Mouse (Mus musculus) thymus, postnatal 4 days (tissue): ENCODE results near the gene Enkur.
"Not testable (repeated sequence)": the region's sequence is repeated elsewhere in the genome, so short reads cannot be mapped to it uniquely, and the experiment has no call there.

ENCODE experiments used
- DNase-seq: peaks from one replicate; pipeline ENCODE4 v3.0.0; 2021

Gene Enkur

GRCm38 (mm10) chr2:21204912-21205830 lies at the start of gene Enkur, which contains the start of gene Thnsl1:
Gene Enkur, minus strand, starts transcription at chr2:21205365.
Gene Thnsl1, plus strand, starts transcription at chr2:21205724.
- DNase-seq = peak; percentile 100

DNA sequence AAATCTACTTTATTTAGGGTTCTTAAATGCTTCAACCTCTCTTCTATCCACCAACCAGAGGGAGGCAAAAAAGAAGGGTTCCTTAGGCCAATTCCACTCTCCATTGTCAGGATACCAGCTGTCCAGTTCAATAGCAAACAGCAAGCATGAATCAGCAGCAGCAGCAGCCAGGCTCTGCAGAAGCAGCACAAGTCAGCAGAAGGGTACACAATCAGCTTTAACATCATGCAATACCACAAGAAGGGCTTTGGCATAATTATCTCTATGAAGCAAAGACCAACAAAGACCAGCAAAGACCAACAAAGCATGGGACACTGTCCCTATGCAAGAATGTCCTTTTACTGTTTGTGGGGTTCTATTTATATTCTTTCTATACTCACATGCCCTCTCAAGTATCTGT lies 49.1 kb upstream of the Enkur start:
- DNase-seq = no peak

GRCm38 (mm10) chr2:21253644-21254043 lies 48.5 kb upstream of the Enkur start:
- DNase-seq = no peak

DNA sequence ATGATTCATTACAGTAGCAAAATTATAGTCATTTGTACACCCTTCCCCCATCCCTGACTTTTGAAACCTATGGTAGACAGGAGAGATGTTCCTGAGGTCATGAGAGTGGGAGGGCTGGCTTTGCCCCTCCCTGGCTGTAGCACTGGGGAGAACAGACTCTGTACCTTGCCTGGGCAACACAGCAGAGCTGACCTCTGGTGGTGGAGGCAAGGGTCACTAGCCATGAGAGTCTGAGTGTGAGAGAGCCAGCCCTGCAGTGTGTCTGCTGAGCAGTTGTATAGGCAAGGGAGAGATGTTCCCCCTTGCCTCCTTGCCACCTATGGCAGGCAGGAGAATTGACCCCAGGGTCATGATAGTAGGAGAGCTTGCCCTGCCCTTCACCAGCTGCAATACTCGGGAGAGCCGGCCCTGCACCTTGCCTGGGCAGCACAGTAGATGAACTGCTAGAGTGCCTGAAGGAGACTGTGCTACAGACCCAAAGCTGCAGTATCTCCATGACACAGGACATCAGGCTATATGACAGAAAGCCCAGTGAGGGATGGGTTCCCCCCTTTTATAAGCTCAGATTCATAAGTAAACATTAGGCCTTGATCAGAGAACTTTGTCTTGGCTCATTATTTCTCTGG lies 40.4 kb upstream of the Enkur start:
- DNase-seq = no peak

GRCm38 (mm10) chr2:21244986-21245385 lies 39.8 kb upstream of the Enkur start:
- no peak for DNase-seq

- DNase-seq = not testable (repeated sequence)
These were observed 38.9 kb upstream of the Enkur start for GRCm38 (mm10) chr2:21244104-21244503.

DNA sequence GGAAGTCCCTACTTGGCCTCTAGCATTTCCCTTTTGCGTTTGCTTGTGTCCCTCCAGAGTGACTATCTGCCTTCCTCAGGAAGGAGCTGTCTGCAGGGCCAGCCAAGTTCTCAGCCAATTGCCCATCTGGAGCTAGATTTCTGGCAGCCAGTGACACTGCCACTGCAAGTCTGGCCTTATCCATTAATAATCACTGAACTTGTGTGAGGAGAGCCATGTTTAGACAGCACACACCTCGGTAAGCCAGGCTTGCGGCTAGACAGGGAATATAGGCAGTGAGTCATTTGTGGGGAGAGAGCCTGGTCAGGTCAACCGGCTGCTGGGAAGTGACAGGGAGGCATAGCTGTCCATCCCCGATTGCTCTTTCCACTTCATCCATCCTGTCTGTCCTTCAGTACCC lies 31.7 kb upstream of the Enkur start:
- DNase-seq = no peak

DNA sequence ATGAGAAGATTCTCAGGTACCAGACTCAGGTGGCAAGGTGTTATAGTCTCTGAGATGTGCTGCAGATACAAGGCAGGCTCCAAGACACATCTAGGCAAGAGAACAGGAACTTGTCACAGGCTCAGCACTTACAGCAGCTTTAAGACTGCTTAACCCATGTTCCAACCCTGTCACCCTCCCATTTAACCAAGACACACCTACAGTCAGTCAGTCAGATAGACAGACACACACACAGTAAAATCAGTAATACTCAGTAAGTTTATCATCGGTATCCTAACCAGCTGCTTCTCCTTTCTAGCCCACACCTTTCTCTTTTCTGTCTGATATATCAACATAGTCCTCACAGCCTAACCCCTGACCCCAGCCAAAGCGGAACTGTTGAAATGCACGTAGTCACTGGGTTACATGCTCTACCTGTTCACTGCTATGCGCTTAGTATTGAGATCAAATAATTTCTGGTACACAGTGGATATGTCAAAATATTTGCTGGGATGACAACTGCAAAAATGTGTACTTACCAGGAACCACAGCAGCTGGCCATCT lies 30.8 kb upstream of the Enkur start:
- DNase-seq = no peak

GRCm38 (mm10) chr2:21234871-21235648 lies 29.9 kb upstream of the Enkur start:
- DNase-seq = no peak

DNA sequence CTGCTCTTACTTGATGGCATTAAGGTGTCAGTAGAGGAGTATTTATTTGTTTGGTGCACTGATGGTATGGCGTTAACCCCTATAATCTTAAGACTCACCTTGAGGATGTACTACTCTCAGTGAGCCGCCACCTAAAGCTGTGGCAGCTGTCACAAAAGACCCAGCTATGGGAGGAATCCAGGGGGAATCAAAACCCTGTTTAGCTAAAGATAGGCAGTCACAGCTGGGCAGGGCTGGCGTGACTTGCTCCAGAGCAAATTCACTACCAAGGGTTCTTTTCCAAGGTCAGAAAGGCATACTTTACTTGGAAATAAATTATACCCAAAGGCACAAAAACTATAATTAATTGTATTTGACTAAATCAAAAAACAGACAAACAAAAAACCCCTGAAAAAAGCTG lies 26.0 kb upstream of the Enkur start:
- no peak for DNase-seq

GRCm38 (mm10) chr2:21230276-21230675 lies 25.1 kb upstream of the Enkur start:
- peak; percentile 34 for DNase-seq

DNA sequence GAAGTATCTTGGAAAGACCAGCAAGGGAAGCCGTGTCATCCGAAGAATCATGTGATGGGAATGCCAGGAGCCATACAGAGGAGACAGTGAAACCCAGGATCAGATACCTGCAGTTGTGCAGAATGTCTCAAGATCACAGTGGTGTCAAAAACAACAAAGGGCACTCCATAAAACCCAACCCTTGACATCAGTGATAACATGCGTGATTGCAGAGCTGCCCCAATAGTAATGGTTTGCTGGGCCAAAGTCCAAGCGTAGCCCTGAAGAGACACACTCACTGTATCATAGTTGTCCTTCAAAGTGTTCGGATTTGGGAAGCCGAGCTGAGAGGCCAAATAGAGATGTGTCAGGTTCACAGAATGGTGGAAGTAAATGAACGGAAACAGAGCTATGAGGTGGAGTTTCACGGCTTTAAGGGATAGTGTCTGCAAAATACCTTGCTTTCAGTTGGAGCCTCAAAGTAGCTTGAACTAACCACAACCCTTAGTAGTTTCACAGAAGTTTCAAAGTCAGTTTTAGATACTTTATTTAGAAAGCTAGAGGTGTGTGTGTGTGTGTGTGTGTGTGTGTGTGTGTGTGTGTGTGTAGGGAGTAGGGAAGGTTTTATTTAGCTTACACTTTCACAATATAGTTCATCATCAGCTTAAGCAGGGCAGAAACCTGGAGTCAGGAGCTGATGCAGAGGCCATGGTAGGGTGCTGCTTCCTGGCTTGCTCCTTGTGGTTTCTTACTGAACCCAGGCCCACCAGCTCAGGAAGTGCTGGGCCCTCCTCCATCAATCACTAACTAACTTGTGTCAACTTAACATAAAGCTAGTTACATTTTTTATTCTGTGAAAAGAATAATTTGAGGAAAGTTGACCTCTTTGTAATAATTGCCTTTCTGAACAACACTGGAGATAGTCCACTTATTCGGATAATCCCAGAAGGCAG lies 17.6 kb upstream of the Enkur start:
- DNase-seq = peak; percentile 34

DNA sequence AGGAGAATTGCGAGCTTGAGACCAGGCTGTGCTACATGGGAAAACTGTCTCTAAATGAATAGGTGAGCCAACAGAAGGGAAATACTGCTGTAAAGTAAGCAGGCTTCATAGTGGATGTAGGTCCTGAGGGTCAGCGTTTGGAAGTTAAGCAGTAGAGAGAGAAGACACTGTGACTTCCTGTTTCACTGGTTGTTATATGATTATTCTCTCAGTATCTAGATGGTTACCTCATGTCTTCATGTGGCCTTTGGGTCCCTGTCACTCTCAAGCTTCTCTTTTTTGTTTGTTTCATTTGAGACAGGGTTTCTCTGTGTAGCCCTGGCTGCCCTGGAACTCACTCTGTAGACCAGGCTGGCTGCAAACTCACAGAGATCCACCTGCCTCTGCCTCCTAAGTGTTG lies 10.1 kb upstream of the Enkur start:
- no peak for DNase-seq

- DNase-seq = no peak
These were observed 9.2 kb upstream of the Enkur start for GRCm38 (mm10) chr2:21214322-21214721.

DNA sequence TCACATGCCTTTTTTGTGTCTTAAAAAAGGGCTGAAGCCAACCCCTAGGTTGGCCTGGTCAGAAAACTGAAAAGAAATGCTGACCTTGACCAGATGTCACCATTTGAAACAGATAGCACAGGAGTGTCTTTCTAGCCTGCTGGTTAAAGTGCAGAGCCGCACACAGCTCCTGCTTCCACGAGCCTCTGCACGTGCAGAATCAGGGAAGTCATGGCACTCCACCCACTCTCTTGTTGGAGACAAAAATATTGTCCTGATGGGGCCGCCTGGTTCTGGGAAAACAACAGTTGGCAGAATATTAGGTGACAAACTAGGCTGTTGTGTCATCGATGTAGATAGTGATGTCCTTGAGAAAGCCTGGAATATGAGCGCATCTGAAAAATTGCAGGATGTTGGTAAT lies 6.2 kb upstream of the Enkur start:
- no peak for DNase-seq

- DNase-seq = no peak
These were observed 1.1 kb upstream of the Enkur start for GRCm38 (mm10) chr2:21206278-21206677.

GRCm38 (mm10) chr2:21205831-21206159 lies 630 bp upstream of the Enkur start:
- DNase-seq = no peak

- DNase-seq = no peak
These were observed 2.4 kb downstream of the Enkur start for GRCm38 (mm10) chr2:21202754-21203153.

DNA sequence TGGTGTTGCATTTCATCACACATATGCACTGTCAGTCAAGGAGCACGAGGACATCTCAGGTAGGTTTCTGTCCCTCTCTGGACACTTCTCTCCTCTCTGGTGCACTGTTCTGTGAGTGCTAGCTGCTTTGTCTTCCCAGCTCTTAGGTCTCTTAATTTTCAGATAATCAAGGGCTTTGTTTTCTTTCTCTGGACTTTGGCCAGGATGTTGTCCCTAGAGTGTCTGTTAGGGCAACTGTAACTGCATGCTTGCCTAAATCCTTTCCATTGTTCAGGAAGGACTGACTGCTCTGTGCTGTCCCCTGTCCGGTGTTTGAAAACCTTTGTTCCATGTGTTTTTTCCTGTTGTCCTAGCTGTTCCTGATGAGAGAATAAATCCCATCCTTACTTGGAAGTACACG lies 6.1 kb downstream of the Enkur start:
- DNase-seq = no peak

DNA sequence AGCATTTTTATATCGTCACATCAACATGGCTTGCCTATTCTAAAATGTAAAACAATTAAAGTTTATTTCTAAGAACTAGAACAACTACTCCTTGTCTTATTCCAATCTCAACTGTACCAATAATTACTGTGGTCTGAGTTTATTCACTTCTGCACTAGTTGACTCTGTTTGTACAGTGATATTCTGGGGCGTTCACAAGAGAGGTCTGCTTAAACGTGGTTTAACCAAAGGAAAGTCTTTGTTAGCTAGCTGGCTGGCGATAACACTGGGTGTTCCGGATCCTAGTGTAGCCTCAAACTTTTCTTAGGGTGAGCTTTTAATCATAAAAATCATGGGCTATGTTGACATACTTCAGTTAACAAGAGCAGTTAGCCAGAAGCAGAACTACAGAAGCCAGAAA lies 9.9 kb downstream of the Enkur start:
- no peak for DNase-seq

GRCm38 (mm10) chr2:21191232-21191631 lies 13.9 kb downstream of the Enkur start:
- DNase-seq = no peak

- no peak for DNase-seq
These were observed 16.6 kb downstream of the Enkur start for GRCm38 (mm10) chr2:21188610-21189009.
